Mouse (Mus musculus) midbrain, embryonic 11.5 days (tissue): Measurements from ENCODE around the gene Zzef1. TPM values are rescaled to one million over a fixed set of nuclear protein-coding genes. Genes with fewer than 3 reads are reported as not detected.

Experiments used
- ATAC-seq: fragments of 200-750 bp; cut with Nextera tagmentation; 2 replicates; pipeline ENCODE4 v1.8.0; 2017; ENCODE audit warnings: moderate TSS enrichment, moderate library complexity; ENCODE audit not compliant: low FRiP score
- DNase-seq: peaks from one replicate; pipeline ENCODE4 v3.0.0; 2015; ENCODE audit warnings: low spot score; ENCODE audit errors: missing footprints
- H3K27ac ChIP-seq: fragments of 300-500 bp; sonication (generic); 2 replicates; pipeline ENCODE4 v1.5.1; 2014; ENCODE audit warnings: low read depth, low read length
- H3K27me3 ChIP-seq: fragments of 300-500 bp; sonication (generic); 2 replicates; pipeline ENCODE4 v1.6.1; 2014; ENCODE audit warnings: mild to moderate bottlenecking, low read length, moderate library complexity, mixed read lengths; ENCODE audit not compliant: control insufficient read depth, insufficient read depth
- H3K36me3 ChIP-seq: fragments of 300-500 bp; sonication (generic); 2 replicates; pipeline ENCODE4 v1.6.1; 2014; ENCODE audit warnings: mild to moderate bottlenecking, low read length, moderate library complexity, mixed read lengths; ENCODE audit not compliant: control insufficient read depth, insufficient read depth
- H3K4me1 ChIP-seq: fragments of 300-500 bp; sonication (generic); 2 replicates; pipeline ENCODE4 v1.6.1; 2014; ENCODE audit warnings: low read length; ENCODE audit not compliant: control insufficient read depth, insufficient read depth
- H3K4me2 ChIP-seq: fragments of 300-500 bp; sonication (generic); 2 replicates; pipeline ENCODE4 v1.6.1; 2014; ENCODE audit warnings: mild to moderate bottlenecking, moderate library complexity
- H3K4me3 ChIP-seq: fragments of 300-500 bp; sonication (generic); 2 replicates; pipeline ENCODE4 v1.5.1; 2014; ENCODE audit warnings: low read depth, low read length
- H3K9ac ChIP-seq: fragments of 300-500 bp; sonication (generic); 2 replicates; pipeline ENCODE4 v1.6.1; 2014; ENCODE audit warnings: low read length
- H3K9me3 ChIP-seq: fragments of 300-500 bp; sonication (generic); 2 replicates; pipeline ENCODE4 v1.6.1; 2016; ENCODE audit warnings: low read length; ENCODE audit not compliant: control insufficient read depth
- WGBS: fragments of 180-500 bp; shearing (Covaris S2); extraction: QIAGEN DNeasy Blood & Tissue Kit; methylation state at CpG from one replicate; pipeline ENCODE4 v1.1.7; 2014; 5-methylcytosine and 5-hydroxymethylcytosine counted together
- polyA plus RNA-seq: library from polyadenylated mRNA; unstranded; fragments of >200 nt; fragmentation: Nextera tagmentation; extraction: Ambion mirVana; gene quantifications from 2 replicates; pipeline ENCODE4 v1.2.1, GENCODE M21; 2014

Gene Zzef1
- polyA plus RNA-seq, 1 experiment from 2014 or later, result 8.3 TPM

DNA sequence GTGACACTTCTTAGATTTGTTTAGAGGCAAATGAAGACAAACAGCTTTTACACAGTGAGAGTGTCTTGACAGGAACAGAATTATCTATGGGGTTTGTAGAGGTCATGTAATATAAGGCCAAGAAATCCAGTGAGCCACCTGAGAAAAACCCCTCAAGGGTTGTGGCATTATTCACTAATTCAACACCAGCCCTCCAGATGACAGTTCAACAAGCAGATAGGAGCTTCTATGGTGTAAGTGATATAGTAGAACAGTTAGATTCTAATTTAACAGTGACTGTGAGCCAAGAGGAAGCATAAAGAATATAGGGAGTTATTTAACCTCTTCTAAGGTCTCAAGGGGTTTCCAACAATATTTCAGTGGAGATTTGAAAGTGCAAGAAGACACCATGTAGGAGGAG, 2.1 kb downstream of the Zzef1 start:
- H3K9ac ChIP-seq, result no peak overlapping the region
- peaks cover 2% of the 10 kb centered on the region; the same call in 1 of the 2 replicates for H3K4me1 ChIP-seq
- DNase-seq, result no peak
- H3K27me3 ChIP-seq, result no peaks in the 10 kb centered on the region
- H3K9me3 ChIP-seq, result no peaks in the 10 kb centered on the region
- H3K4me2 ChIP-seq, result no peak overlapping the region
- ATAC-seq, result no peak
- H3K4me3 ChIP-seq, result no peak overlapping the region
- no peaks in the 10 kb centered on the region for H3K36me3 ChIP-seq
- no peak overlapping the region for H3K27ac ChIP-seq

DNA sequence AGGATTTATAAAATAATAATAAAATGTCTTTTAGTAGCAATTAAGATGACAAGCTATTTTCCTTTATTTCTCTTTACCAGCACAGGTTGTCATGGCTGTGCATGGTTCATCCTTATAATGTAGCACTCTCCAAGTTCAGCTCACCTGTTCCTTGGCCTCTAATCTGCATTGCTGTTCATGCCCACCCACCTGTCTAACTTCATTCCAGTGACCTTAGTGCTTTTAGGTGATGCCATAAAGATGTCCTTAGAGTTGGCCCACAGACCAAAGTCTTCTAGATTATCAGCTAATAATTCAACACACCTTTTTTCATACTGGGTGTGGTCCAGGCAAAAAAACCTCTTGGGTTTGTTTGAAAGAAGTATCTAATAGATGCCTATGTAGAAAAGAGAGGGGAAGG, 5.2 kb downstream of the Zzef1 start:
- H3K4me1 ChIP-seq, result peaks cover 2% of the 10 kb centered on the region; the same call in 1 of the 2 replicates
- no peak overlapping the region for H3K27ac ChIP-seq
- H3K9me3 ChIP-seq, result no peaks in the 10 kb centered on the region
- no peak overlapping the region for H3K4me3 ChIP-seq
- no peak overlapping the region for H3K9ac ChIP-seq
- DNase-seq (no peak), ATAC-seq (no peak)
- no peaks in the 10 kb centered on the region for H3K27me3 ChIP-seq
- no peak overlapping the region for H3K4me2 ChIP-seq
- no peaks in the 10 kb centered on the region for H3K36me3 ChIP-seq

DNA sequence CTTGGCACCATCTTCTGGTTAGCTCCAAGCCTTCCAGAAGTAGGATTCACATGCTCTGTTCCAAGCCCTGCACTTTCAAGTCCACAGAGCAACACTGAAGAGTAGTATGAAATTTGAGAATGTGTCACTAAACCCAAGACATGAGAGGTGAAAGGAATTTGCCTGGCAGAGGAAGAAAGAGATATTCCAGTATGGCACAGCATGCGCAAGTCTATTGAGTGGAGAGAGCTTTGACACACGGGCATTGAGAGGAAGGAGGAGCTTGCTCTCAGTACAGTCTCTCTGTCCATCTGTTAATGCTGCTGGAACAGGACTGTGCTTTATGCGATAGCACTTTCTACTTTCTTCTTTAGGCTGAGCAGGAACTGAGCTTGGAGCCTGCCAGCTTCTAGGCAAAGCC, 7.0 kb downstream of the Zzef1 start:
- Histone ChIP-seq H3K4me1 (no peaks in the 10 kb centered on the region), H3K36me3 (no peaks in the 10 kb centered on the region), H3K9me3 (no peaks in the 10 kb centered on the region), H3K27me3 (no peaks in the 10 kb centered on the region), H3K4me3 (no peak overlapping the region), H3K9ac (no peak overlapping the region), H3K4me2 (no peak overlapping the region), H3K27ac (no peak overlapping the region)
- WGBS, result 92% methylated on average over 3 of the region's 3 CpGs
- DNase-seq (no peak), ATAC-seq (no peak)

DNA sequence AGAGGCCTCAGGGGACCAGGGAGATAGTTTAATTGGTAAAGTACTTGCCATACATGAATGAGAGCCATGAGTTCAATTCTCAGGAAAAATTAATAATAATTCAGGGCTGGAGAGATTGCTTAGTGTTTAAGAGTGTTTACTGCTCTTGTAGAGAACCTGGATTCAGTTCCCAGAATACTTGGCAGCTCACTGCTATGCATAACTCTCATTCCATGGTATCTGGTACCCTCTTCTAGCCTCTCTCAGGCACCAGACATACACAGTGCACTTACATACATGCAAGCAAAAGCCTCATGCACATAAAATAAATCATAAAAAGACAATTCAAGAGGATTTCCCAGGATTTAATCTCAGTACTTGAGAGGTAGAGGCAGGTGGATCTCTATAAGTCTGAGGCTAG, 8.6 kb downstream of the Zzef1 start:
- H3K27ac ChIP-seq, result no peak overlapping the region
- no peak for DNase-seq
- no peaks in the 10 kb centered on the region for H3K9me3 ChIP-seq
- H3K4me3 ChIP-seq, result no peak overlapping the region
- no peak overlapping the region for H3K4me2 ChIP-seq
- no peaks in the 10 kb centered on the region for H3K4me1 ChIP-seq
- no peaks in the 10 kb centered on the region for H3K36me3 ChIP-seq
- ATAC-seq, result no peak
- no peak overlapping the region for H3K9ac ChIP-seq
- no peaks in the 10 kb centered on the region for H3K27me3 ChIP-seq

DNA sequence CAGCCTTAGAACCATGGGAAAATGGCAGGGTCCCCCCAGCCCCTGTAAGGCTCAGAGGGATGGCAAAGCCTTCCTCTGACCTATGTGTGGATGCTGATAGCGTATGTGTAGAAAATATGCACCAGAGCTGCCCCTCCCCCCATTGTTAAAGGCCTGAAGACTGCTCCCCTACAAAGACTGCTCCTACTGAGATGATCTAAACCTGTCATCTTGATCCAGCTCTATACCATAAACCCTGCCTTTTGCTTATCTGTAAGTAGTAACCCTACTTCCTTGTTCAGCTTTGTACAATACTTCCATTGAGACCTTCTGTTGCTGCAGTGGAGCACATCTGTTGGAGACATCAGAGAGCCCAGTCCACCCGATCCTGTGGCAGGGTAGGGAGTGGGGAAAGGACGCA, 9.2 kb downstream of the Zzef1 start:
- Histone ChIP-seq H3K36me3 (no peaks in the 10 kb centered on the region), H3K4me3 (no peak overlapping the region), H3K4me2 (no peak overlapping the region), H3K9me3 (no peaks in the 10 kb centered on the region), H3K27me3 (no peaks in the 10 kb centered on the region), H3K4me1 (no peaks in the 10 kb centered on the region), H3K27ac (no peak overlapping the region), H3K9ac (no peak overlapping the region)
- ATAC-seq, result no peak
- 89% methylated on average over 3 of the region's 3 CpGs for WGBS
- no peak for DNase-seq

DNA sequence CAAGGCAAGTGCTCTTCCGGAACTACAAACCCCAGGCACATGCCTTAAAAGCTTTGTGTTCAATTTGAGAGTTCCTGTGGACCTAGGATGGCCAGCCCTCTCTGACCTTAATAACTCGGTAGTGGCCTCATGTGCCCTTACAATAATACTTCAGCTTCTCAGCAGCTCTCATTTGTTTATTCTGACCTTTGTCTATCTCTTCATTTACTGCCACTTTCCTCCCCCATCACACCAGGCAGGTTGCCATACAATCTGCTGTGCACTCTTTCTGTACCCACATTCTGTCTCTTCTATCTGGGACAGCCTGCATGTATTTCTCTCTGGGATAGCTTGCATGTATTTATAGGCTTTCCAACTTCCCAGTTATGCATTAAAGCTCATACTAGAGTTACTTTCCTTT, 10.5 kb downstream of the Zzef1 start:
- no peak for DNase-seq
- no peak for ATAC-seq
- Histone ChIP-seq H3K4me1 (no peaks in the 10 kb centered on the region), H3K9ac (no peak overlapping the region), H3K4me2 (no peak overlapping the region), H3K9me3 (no peaks in the 10 kb centered on the region), H3K36me3 (no peaks in the 10 kb centered on the region), H3K27me3 (no peaks in the 10 kb centered on the region), H3K27ac (no peak overlapping the region), H3K4me3 (no peak overlapping the region)
- WGBS, result 62% methylated on average over 2 of the region's 2 CpGs

DNA sequence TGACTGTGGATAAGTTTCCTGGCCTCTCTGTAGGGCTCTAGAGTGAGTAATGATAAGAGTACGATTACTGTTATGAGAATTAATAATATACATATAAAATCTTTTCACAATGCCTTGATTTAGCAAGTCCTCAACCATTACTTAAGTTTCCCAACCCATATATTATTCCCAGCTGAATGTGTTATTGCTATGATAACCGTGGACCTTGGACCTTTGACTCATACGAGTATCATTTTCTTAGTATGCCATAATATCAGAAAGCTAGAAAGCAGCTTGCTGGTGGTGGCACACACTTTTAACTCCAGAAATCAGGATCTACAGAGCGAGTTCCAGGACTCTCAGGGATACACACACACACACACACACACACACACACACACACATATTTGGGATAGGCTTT, 12.0 kb downstream of the Zzef1 start:
- Histone ChIP-seq H3K4me2 (no peak overlapping the region), H3K9me3 (no peaks in the 10 kb centered on the region), H3K27me3 (no peaks in the 10 kb centered on the region), H3K4me1 (no peaks in the 10 kb centered on the region), H3K9ac (no peak overlapping the region), H3K4me3 (no peak overlapping the region), H3K36me3 (no peaks in the 10 kb centered on the region), H3K27ac (no peak overlapping the region)
- 88% methylated on average over 4 of the region's 4 CpGs for WGBS
- ATAC-seq (no peak), DNase-seq (no peak)

DNA sequence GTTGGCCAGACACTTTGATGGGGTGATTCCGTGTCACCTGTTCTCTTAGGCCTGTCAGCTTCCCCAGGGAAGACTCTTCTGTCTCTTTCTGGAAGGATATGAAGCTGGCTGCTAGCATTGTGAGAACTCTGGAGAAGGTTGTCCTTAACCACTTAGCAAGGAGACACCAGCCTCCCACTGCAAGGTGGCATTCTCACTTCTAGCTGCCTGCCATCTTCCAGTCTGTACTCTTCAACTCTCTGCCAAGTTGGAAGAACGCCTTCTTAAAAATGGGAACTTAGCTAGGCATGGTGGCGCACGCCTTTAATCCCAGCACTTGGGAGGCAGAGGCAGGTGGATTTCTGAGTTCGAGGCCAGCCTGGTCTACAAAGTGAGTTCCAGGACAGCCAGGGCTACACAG, 17.7 kb downstream of the Zzef1 start:
- H3K9ac ChIP-seq, result no peak overlapping the region
- ATAC-seq (no peak), DNase-seq (no peak)
- H3K27me3 ChIP-seq, result no peaks in the 10 kb centered on the region
- H3K4me3 ChIP-seq, result no peak overlapping the region
- WGBS, result 89% methylated on average over 5 of the region's 5 CpGs
- no peak overlapping the region for H3K27ac ChIP-seq
- H3K9me3 ChIP-seq, result no peaks in the 10 kb centered on the region
- no peak overlapping the region for H3K4me2 ChIP-seq
- no peaks in the 10 kb centered on the region for H3K4me1 ChIP-seq
- H3K36me3 ChIP-seq, result peaks cover 2% of the 10 kb centered on the region; the same call in 1 of the 2 replicates

DNA sequence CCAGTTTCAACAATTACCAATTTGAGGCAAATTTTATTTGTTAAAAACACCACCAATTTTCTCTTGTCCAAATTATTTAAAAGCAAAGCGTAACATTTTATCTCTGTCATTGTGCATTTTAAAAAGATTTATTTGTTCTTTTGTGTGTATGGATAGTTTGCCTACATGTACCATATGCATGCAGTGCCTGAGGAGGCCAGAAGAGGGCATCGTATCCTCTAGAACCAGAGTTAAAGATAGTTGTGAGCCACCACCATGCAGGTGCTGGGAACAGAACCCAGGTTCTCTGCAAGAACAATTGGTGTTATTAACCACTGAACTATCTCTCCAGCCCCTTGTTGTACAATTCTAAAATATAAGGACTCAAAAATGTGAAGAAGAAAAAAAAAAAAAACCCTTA, 18.2 kb downstream of the Zzef1 start:
- H3K9ac ChIP-seq, result no peak overlapping the region
- no peak for ATAC-seq
- H3K4me3 ChIP-seq, result no peak overlapping the region
- no peaks in the 10 kb centered on the region for H3K9me3 ChIP-seq
- H3K36me3 ChIP-seq, result peaks cover 2% of the 10 kb centered on the region; the same call in 1 of the 2 replicates
- no peak overlapping the region for H3K27ac ChIP-seq
- H3K4me1 ChIP-seq, result no peaks in the 10 kb centered on the region
- no peak for DNase-seq
- H3K27me3 ChIP-seq, result no peaks in the 10 kb centered on the region
- 75% methylated on average over 2 of the region's 2 CpGs for WGBS
- H3K4me2 ChIP-seq, result no peak overlapping the region

DNA sequence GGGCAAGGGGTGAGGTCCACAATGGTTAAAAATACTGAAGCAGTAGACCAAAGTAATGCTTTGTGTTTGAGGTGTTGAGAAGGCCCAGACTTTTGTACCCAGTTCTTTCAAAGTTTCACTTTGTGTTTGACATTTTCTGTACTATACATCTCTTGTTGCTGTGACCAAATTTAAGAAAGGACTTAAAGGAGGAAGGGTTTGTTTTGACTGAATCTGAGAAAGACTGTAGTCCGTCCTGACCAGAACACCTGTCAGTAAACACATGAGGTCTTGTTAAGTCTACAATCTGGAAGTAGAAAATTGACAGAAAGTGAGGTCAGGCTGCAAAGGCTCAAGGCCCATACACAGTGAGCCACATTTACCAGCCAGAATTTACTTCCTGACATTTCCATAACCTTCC, 20.8 kb downstream of the Zzef1 start:
- 87% methylated on average over 1 of the region's 1 CpGs for WGBS

More for the DNA sequence above, 20.8 kb downstream of the Zzef1 start:
- H3K4me3 ChIP-seq, result no peak overlapping the region
- ATAC-seq (no peak), DNase-seq (no peak)
- no peaks in the 10 kb centered on the region for H3K9me3 ChIP-seq
- no peak overlapping the region for H3K27ac ChIP-seq
- no peaks in the 10 kb centered on the region for H3K4me1 ChIP-seq
- peaks cover 2% of the 10 kb centered on the region; the same call in 1 of the 2 replicates for H3K36me3 ChIP-seq
- H3K4me2 ChIP-seq, result no peak overlapping the region
- H3K27me3 ChIP-seq, result no peaks in the 10 kb centered on the region
- no peak overlapping the region for H3K9ac ChIP-seq
